Mouse (Mus musculus) ES-Bruce4 (cell line): ENCODE data around the gene Eno2.

Experiments
- CTCF ChIP-seq: IDR thresholded peaks from one replicate; pipeline ENCODE4 v1.8.1; 2011; ENCODE audit warnings: low read depth, low read length
- EP300 ChIP-seq: IDR thresholded peaks from 2 replicates; pipeline ENCODE4 v1.6.1; 2011; ENCODE audit warnings: low read depth, low read length; ENCODE audit not compliant: insufficient read depth
- POLR2A ChIP-seq: IDR thresholded peaks from one replicate; pipeline ENCODE4 v1.8.1; 2011; ENCODE audit warnings: low read length; ENCODE audit not compliant: insufficient read depth

- TF ChIP-seq POLR2A (no peak), CTCF (no peak), EP300 (no peak)
Observed at GRCm38 (mm10) chr6:124817563-124817962, 48.1 kb upstream of the Eno2 start.
